ENCODE assay signal across 9 mouse cellular contexts in the genomic region with DNA sequence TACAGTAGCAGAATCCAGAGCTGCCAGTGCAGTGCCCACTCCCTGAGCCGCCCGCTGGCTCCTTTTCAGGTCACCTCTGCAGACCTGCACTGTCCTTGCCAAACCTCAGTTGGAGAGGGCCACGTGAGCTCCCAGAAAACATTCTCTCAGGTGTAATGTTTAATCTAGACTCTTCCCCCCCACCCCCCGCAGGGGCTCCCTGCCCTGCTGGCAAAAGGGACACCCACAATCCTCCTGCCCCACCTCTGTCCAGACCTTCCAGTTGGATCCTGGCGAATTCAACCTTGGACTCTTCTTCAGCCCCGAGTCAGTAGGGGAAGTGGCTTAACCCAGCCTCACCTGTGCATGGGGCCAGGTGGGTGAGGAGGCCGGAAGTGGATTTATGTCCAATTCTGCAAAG. TPM values are rescaled to one million over a fixed set of nuclear protein-coding genes. Genes with fewer than 3 reads are reported as not detected.
DNase-seq lines count a peak whose midpoint lies in the region; ATAC-seq lines count a peak whose summit lies in the region.
"Had no signal": no experiment of that assay in that cellular context is flagged by ENCODE, and none has a peak within 500 bp of the region (broad histone marks: within the 10 kb centered on the region; RNA-seq: fewer than 3 reads in every experiment).

No protein-coding gene starts in this region.

- no peak overlapping the region for H3K9ac ChIP-seq in embryonic facial prominence, embryonic 13.5 days
- no peak overlapping the region for H3K9ac ChIP-seq in hindbrain, embryonic 15.5 days

- peak overlapping the region; percentile 86 for H3K4me3 ChIP-seq in embryonic facial prominence, embryonic 13.5 days
- no peak overlapping the region for H3K4me3 ChIP-seq in hindbrain, embryonic 15.5 days
- H3K4me3 ChIP-seq in limb, embryonic 10.5 days, result peak overlapping the region; percentile 69

- 75% methylated on average over 7 of the region's 7 CpGs for WGBS in embryonic facial prominence, embryonic 13.5 days
- 83% methylated on average over 7 of the region's 7 CpGs for WGBS in hindbrain, embryonic 15.5 days
- 84% methylated on average over 7 of the region's 7 CpGs for WGBS in limb, embryonic 10.5 days

- H3K36me3 ChIP-seq in embryonic facial prominence, embryonic 13.5 days, result 0 out of 2 replicates have a peak, but pooled peaks cover 3% of the 10 kb centered on the region
- no peaks in the 10 kb centered on the region for H3K36me3 ChIP-seq in hindbrain, embryonic 15.5 days
- peaks cover 2% of the 10 kb centered on the region; the same call in 1 of the 2 replicates for H3K36me3 ChIP-seq in limb, embryonic 10.5 days

- H3K4me1 ChIP-seq in embryonic facial prominence, embryonic 13.5 days, result peaks cover 27% of the 10 kb centered on the region
- peaks cover 19% of the 10 kb centered on the region for H3K4me1 ChIP-seq in hindbrain, embryonic 15.5 days (replicated peaks)
- peaks cover 47% of the 10 kb centered on the region for H3K4me1 ChIP-seq in limb, embryonic 10.5 days

- no peak overlapping the region for H3K27ac ChIP-seq in embryonic facial prominence, embryonic 13.5 days
- H3K27ac ChIP-seq in hindbrain, embryonic 15.5 days (replicated peaks), result no peak overlapping the region
- no peak overlapping the region for H3K27ac ChIP-seq in limb, embryonic 10.5 days

- peak overlapping the region; percentile 90 for H3K4me2 ChIP-seq in embryonic facial prominence, embryonic 13.5 days
- peak overlapping the region; percentile 96 for H3K4me2 ChIP-seq in hindbrain, embryonic 15.5 days

- DNase-seq in limb, embryonic 10.5 days (ENCODE audit: low spot score), result no peak
- peak; percentile 51 for DNase-seq in lung, postnatal 25 days (ENCODE audit: low spot score)
- DNase-seq in cerebellum, postnatal 10 days, result no peak
- DNase-seq in spleen, postnatal 10 days (ENCODE audit: low spot score in 2 of 2), result no peak
- no peak for DNase-seq in layer of hippocampus, postnatal 36 days
- DNase-seq: right cerebral cortex, postnatal 14 days had no signal

- no peaks in the 10 kb centered on the region for H3K9me3 ChIP-seq in embryonic facial prominence, embryonic 13.5 days
- H3K9me3 ChIP-seq in hindbrain, embryonic 15.5 days, result no peaks in the 10 kb centered on the region
- no peaks in the 10 kb centered on the region; the same call in 1 of the 2 replicates for H3K9me3 ChIP-seq in limb, embryonic 10.5 days (replicated peaks)

- H3K27me3 ChIP-seq in embryonic facial prominence, embryonic 13.5 days, result no peaks in the 10 kb centered on the region
- H3K27me3 ChIP-seq in hindbrain, embryonic 15.5 days, result no peaks in the 10 kb centered on the region
- 0 out of 2 replicates have a peak, but pooled peaks cover 3% of the 10 kb centered on the region for H3K27me3 ChIP-seq in limb, embryonic 10.5 days (ENCODE audit: low read depth, poor library complexity, severe bottlenecking)

- no peak for ATAC-seq in embryonic facial prominence, embryonic 13.5 days (ENCODE audit: insufficient number of reproducible peaks, insufficient read depth, low FRiP score, low TSS enrichment, low read depth)
- no peak for ATAC-seq in hindbrain, embryonic 15.5 days (ENCODE audit: low FRiP score, low read depth)
- ATAC-seq in granulocyte monocyte progenitor cell, adult 5-6 weeks (replicated peaks; ENCODE audit: poor library complexity, severe bottlenecking), result no peak

RNA-seq across cellular contexts. Expression of a gene that starts 1.2 kb away (rescaled TPM):
- 4.3 TPM in 2 replicates for polyA plus RNA-seq in embryonic facial prominence, embryonic 13.5 days (2015; fragmentation: Nextera tagmentation; extraction: Ambion mirVana)
- 1.5 and 1.7 TPM in 2 replicates for polyA plus RNA-seq in hindbrain, embryonic 15.5 days (2015; fragmentation: Nextera tagmentation; extraction: Ambion mirVana)
- polyA plus RNA-seq in limb, embryonic 10.5 days (2016; fragmentation: Nextera tagmentation; extraction: Ambion mirVana), result 2.0 and 3.0 TPM in 2 replicates
- total RNA-seq in granulocyte monocyte progenitor cell, adult 5-6 weeks (2014; fragmentation: Nextera tagmentation), result 0.84 TPM in 1 of 2 replicates, not detected in the other
- not detected in 2 replicates for total RNA-seq in granulocyte monocyte progenitor cell, adult 5-6 weeks (2017)
- total RNA-seq in layer of hippocampus, postnatal 36 days (2021), result 100 to 1,000 TPM in 1 of 2 experiments, 10 to 100 TPM in 1; 91.9 to 104 TPM
